Mouse (Mus musculus) lung, adult 2 months (tissue): ENCODE results near the gene Defb39. TPM values are rescaled to one million over a fixed set of nuclear protein-coding genes. Genes with fewer than 3 reads are reported as not detected.

Source experiments
- DNase-seq: peaks from one replicate; pipeline ENCODE4 v3.0.0; 2022
- H3K4me1 ChIP-seq: fragments of 200-500 bp; 2 replicates; pipeline ENCODE4 v1.6.1; 2011; ENCODE audit warnings: low read length; ENCODE audit not compliant: control insufficient read depth, insufficient read depth
- H3K4me3 ChIP-seq: fragments of 200-500 bp; replicated peaks from 2 replicates; pipeline ENCODE3; 2011; ENCODE audit warnings: low read depth, mild to moderate bottlenecking, control low read depth, low read length; ENCODE audit errors: extremely low read depth
- CTCF ChIP-seq: fragments of 200-500 bp; IDR thresholded peaks from 2 replicates; pipeline ENCODE4 v1.5.1; 2011; ENCODE audit warnings: mild to moderate bottlenecking, low read length, control low read depth; ENCODE audit not compliant: insufficient read depth
- POLR2A ChIP-seq: fragments of 200-500 bp; IDR thresholded peaks from 2 replicates; pipeline ENCODE4 v1.6.1; 2011; ENCODE audit warnings: low read depth, mild to moderate bottlenecking, control low read depth, low read length, borderline replicate concordance; ENCODE audit errors: extremely low read depth
- WGBS: fragments of 180-500 bp; shearing (Covaris S2); methylation state at CpG from one replicate; pipeline ENCODE4 v1.1.7; 2018; 5-methylcytosine and 5-hydroxymethylcytosine counted together
- polyA plus RNA-seq: library from polyadenylated mRNA; depleted of rRNA; stranded (reverse); fragments of >200 nt; gene quantifications from 2 replicates; pipeline ENCODE4 v1.2.3, GENCODE M21; 2012; rRNA removed

The Defb39 gene
- polyA plus RNA-seq = not detected in 2 replicates

DNA sequence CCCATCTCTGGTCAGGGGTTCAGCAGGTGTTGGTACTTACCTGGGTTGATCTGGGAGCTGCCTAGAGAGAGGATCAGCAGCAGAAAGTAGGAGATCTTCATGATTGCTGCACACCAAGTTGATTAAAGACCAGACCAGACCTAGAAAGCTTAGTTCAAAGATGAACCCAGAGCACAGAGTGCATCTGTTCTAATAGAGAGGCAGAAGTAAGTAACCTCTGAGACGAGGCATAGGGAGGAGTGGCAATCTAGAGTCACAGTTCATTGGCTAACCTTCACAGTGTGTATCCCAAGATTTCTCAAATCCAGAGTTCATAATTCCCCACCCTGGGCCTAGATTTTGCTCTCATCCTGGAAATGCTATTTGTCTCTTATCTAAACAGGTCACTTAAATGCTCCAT is at the start of gene Defb39:
Gene Defb39, minus strand, starts transcription at position 101 of the 400 bp plus-strand sequence.
- 56% methylated on average over 1 of the region's 1 CpGs for WGBS
- TF ChIP-seq POLR2A (no peak), CTCF (no peak)

DNA sequence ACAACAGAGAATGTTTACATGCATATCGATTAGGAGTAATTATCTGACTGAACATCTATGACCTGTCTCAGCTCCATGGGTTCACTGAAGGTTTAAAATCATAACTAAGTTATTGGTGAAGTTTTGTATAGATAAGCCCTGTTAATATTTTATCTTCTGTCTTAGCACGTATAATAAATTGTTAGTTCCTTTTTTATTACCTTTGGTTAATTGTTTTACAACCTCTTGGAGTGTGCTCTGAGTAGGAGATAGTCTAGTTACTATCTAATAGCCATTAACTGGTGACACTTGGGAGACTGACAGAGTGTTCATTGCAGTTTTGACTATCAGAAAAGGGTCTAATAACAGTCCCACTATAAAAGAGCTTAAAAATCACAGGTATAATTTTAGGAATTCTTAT is 1.4 kb upstream of the Defb39 start:
- no peak for DNase-seq
- TF ChIP-seq POLR2A (no peak), CTCF (no peak)
- Histone ChIP-seq H3K4me1 (no peaks in the 10 kb centered on the region), H3K4me3 (no peak overlapping the region)
- WGBS = 72% methylated on average over 2 of the region's 2 CpGs

More for the DNA sequence above, at the start of gene Defb39:
- H3K4me3 ChIP-seq = no peak within 1 kb of the TSS
- DNase-seq = no peak
- H3K4me1 ChIP-seq = no peaks in the 10 kb centered on the region

DNA sequence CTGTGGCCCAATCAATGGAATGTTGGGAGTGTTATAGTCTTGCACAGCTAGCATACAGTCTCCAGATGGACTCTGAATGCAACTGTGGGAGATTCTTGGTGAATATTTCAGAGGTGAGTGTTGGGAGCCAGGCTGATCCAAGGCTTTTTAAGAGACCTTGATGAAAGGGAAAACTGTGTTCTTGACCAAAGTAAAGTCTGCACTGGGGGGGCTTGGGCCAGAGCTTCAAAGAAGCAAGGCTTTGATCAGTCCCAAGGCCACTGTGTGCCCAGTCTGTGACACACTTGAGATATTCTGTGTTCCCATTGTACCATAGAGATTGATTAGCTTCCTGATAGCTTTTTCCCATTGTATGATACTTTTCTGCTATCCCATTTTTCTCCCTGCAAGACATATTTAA is 1.7 kb downstream of the Defb39 start:
- Histone ChIP-seq H3K4me1 (no peaks in the 10 kb centered on the region), H3K4me3 (no peak overlapping the region)
- TF ChIP-seq CTCF (no peak), POLR2A (no peak)
- no peak for DNase-seq

DNA sequence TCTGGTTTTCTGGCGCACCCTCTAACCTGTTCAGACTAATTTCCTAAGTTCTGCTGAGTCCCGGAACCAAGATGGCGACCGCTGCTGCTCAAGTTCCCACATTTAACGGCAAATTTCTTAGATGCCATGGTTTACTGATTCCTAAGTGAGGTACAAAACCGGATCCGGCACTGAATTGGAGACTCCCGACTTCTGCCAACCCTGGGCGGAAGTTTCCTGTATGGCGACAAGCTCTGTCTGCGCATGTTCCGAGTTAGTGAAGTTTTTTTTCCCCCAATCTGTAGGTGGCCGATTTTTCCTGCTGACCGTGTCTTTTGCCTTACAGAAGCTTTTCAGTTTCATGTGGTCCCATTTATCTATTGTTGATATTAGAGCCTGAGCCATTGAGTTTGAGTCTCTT is 19.4 kb downstream of the Defb39 start:
- DNase-seq = no peak
- TF ChIP-seq POLR2A (no peak), CTCF (no peak)
- no peak overlapping the region for H3K4me3 ChIP-seq
- 93% methylated on average over 14 of the region's 14 CpGs for WGBS
- no peaks in the 10 kb centered on the region for H3K4me1 ChIP-seq

DNA sequence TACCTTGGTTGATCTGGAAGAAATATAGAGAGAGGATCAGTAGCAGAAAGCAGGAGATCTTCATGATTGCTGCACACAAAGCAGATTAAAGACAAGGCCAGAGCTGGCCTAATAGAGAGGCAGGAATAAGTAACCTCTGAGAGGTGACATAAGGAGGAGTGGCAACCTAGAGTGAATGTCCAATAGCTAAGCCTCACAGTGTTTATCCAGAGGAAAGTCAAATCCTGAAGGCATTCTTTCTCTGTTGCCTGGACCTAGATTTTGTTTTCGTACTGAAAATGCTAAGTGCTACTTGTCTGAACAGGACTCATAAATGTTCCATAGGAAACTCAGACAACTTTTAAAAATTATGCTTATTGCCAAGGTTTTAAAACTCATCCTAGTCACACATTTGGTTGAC is 38.1 kb downstream of the Defb39 start, which contains the start of gene Defb38:
Gene Defb38, minus strand, starts transcription at position 101 of the 400 bp plus-strand sequence.
- no peak for DNase-seq
- 76% methylated on average over 1 of the region's 1 CpGs for WGBS
- TF ChIP-seq CTCF (no peak), POLR2A (no peak)
- Histone ChIP-seq H3K4me1 (no peaks in the 10 kb centered on the region), H3K4me3 (no peak within 1 kb of the TSS)

Other genes with a start within 250 kb of the Defb39 start
- gene Defb40, start 86.6 kb downstream of the Defb39 start, polyA plus RNA-seq = not detected in 2 replicates
- gene Defb37, start 73.8 kb downstream of the Defb39 start, polyA plus RNA-seq = not detected in 2 replicates
- not detected in 2 replicates for gene Defb38, start 38.2 kb downstream of the Defb39 start, polyA plus RNA-seq
- not detected in 2 replicates for gene Defb12, start 50.0 kb upstream of the Defb39 start, polyA plus RNA-seq
- not detected in 2 replicates for gene Defb34, start 58.9 kb upstream of the Defb39 start, polyA plus RNA-seq
- gene Gm45826, start 76.0 kb upstream of the Defb39 start, polyA plus RNA-seq = not detected in 2 replicates
- gene Defb14, start 129.5 kb upstream of the Defb39 start, polyA plus RNA-seq = not detected in 2 replicates
- 27.7 TPM in 1 of 2 replicates, not detected in the other for gene Defb4, start 133.9 kb upstream of the Defb39 start, polyA plus RNA-seq
- 1.1 TPM in 1 of 2 replicates, not detected in the other for gene Defb6, start 160.7 kb upstream of the Defb39 start, polyA plus RNA-seq
- gene Defb46, start 175.1 kb upstream of the Defb39 start, polyA plus RNA-seq = not detected in 2 replicates
- not detected in 2 replicates for gene Defb5, start 182.8 kb upstream of the Defb39 start, polyA plus RNA-seq
- not detected in 2 replicates for gene Defb3, start 228.6 kb upstream of the Defb39 start, polyA plus RNA-seq